Mouse (Mus musculus) hindbrain, embryonic 14.5 days (tissue): Measurements from ENCODE around the gene BC055324. TPM values are rescaled to one million over a fixed set of nuclear protein-coding genes. Genes with fewer than 3 reads are reported as not detected.

Source experiments
- ATAC-seq: fragments of 200-750 bp; cut with Nextera tagmentation; 2 replicates; pipeline ENCODE4 v1.8.0; 2017; ENCODE audit warnings: moderate number of reproducible peaks, mild to moderate bottlenecking, moderate TSS enrichment, moderate library complexity; ENCODE audit not compliant: low FRiP score
- DNase-seq: peaks from one replicate; pipeline ENCODE4 v3.0.0-alpha.2; 2015; ENCODE audit warnings: low spot score
- H3K27ac ChIP-seq: fragments of 300-500 bp; sonication (generic); 2 replicates; pipeline ENCODE4 v1.5.1; 2014; ENCODE audit warnings: mild to moderate bottlenecking, moderate library complexity
- H3K27me3 ChIP-seq: fragments of 300-500 bp; sonication (generic); 2 replicates; pipeline ENCODE4 v1.6.1; 2014; ENCODE audit warnings: mild to moderate bottlenecking, low read length, mixed read lengths; ENCODE audit not compliant: control insufficient read depth, insufficient read depth
- H3K36me3 ChIP-seq: fragments of 300-500 bp; sonication (generic); replicated peaks from 2 replicates; pipeline ENCODE4 v1.6.1; 2014; ENCODE audit not compliant: control insufficient read depth, insufficient read depth
- H3K4me1 ChIP-seq: fragments of 300-500 bp; sonication (generic); replicated peaks from 2 replicates; pipeline ENCODE4 v1.6.1; 2014; ENCODE audit warnings: antibody characterized with exemption, low read length, mixed read lengths; ENCODE audit not compliant: control insufficient read depth, insufficient read depth
- H3K4me2 ChIP-seq: fragments of 300-500 bp; sonication (generic); replicated peaks from 2 replicates; pipeline ENCODE4 v1.6.1; 2014; ENCODE audit warnings: mild to moderate bottlenecking, moderate library complexity
- H3K4me3 ChIP-seq: fragments of 300-500 bp; sonication (generic); replicated peaks from 2 replicates; pipeline ENCODE4 v1.5.1; 2014; ENCODE audit warnings: mild to moderate bottlenecking, low read length
- H3K9ac ChIP-seq: fragments of 300-500 bp; sonication (generic); 2 replicates; pipeline ENCODE4 v1.6.1; 2014
- H3K9me3 ChIP-seq: fragments of 300-500 bp; sonication (generic); 2 replicates; pipeline ENCODE4 v1.6.1; 2016; ENCODE audit warnings: low read length; ENCODE audit not compliant: control insufficient read depth
- WGBS: fragments of 180-500 bp; shearing (Covaris S2); extraction: QIAGEN DNeasy Blood & Tissue Kit; methylation state at CpG from one replicate; pipeline ENCODE4 v1.1.7; 2014; 5-methylcytosine and 5-hydroxymethylcytosine counted together
- polyA plus RNA-seq: library from polyadenylated mRNA; unstranded; fragments of >200 nt; fragmentation: Nextera tagmentation; extraction: Ambion mirVana; gene quantifications from 2 replicates; pipeline ENCODE4 v1.2.1, GENCODE M21; 2014

The BC055324 gene
- polyA plus RNA-seq, 1 experiment from 2014 or later, result 5.5 TPM

- Histone ChIP-seq H3K36me3 (no peaks in the 10 kb centered on the region), H3K9me3 (no peaks in the 10 kb centered on the region), H3K4me2 (no peak overlapping the region), H3K27me3 (no peaks in the 10 kb centered on the region), H3K4me1 (no peaks in the 10 kb centered on the region), H3K4me3 (no peak overlapping the region), H3K9ac (no peak overlapping the region), H3K27ac (no peak overlapping the region)
- WGBS, result 79% methylated on average over 1 of the region's 1 CpGs
- ATAC-seq, result no peak
- DNase-seq, result no peak
These were observed 20.0 kb upstream of the BC055324 start for GRCm38 (mm10) chr1:164014616-164015015.

GRCm38 (mm10) chr1:164009235-164009634 lies 14.6 kb upstream of the BC055324 start:
- DNase-seq (no peak), ATAC-seq (no peak)
- H3K27ac ChIP-seq, result no peak overlapping the region
- H3K4me1 ChIP-seq, result no peaks in the 10 kb centered on the region
- no peak overlapping the region for H3K4me3 ChIP-seq
- WGBS, result 41% methylated on average over 2 of the region's 2 CpGs
- no peaks in the 10 kb centered on the region for H3K36me3 ChIP-seq
- no peaks in the 10 kb centered on the region for H3K27me3 ChIP-seq
- H3K4me2 ChIP-seq, result no peak overlapping the region
- H3K9me3 ChIP-seq, result no peaks in the 10 kb centered on the region
- H3K9ac ChIP-seq, result no peak overlapping the region

GRCm38 (mm10) chr1:164004311-164004710 lies 9.7 kb upstream of the BC055324 start:
- 85% methylated on average over 3 of the region's 3 CpGs for WGBS
- ATAC-seq (no peak), DNase-seq (no peak)
- H3K36me3 ChIP-seq, result no peaks in the 10 kb centered on the region
- H3K4me1 ChIP-seq, result no peaks in the 10 kb centered on the region
- no peak overlapping the region for H3K4me3 ChIP-seq
- no peaks in the 10 kb centered on the region for H3K27me3 ChIP-seq
- no peak overlapping the region for H3K4me2 ChIP-seq
- no peaks in the 10 kb centered on the region for H3K9me3 ChIP-seq
- H3K9ac ChIP-seq, result no peak overlapping the region
- no peak overlapping the region for H3K27ac ChIP-seq

DNA sequence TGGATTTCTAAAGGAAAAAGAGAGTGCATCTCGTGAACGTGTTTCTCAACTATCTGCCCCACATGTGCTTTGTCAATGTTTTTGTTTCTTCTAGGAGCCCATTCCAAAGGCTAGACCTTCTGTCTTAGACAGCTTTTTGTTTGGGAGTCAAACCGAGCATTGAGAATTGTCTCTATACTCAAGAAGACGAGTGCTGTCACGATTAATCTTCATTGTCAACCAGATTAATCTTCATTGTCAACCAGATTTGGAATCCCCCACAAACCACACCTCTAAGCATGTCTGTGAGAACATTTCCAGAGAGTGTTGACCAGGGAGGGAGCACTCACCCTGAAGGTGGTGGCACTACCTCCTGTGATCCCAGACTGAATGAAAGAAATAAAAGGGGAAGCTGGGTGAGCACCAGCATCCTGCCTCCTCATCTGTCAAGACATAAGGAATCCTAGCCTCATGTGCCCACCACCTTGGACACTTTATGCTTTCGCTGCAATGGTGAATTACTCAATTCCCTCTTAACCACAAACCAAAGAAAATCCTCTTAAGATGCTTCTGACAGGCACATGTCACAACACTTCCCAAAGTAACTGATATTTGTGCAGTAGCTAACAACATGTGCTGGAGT lies 7.3 kb upstream of the BC055324 start:
- ATAC-seq, result no peak
- 59% methylated on average over 6 of the region's 6 CpGs for WGBS
- H3K27me3 ChIP-seq, result no peaks in the 10 kb centered on the region
- H3K36me3 ChIP-seq, result no peaks in the 10 kb centered on the region
- H3K4me3 ChIP-seq, result no peak overlapping the region
- no peak for DNase-seq
- no peaks in the 10 kb centered on the region for H3K4me1 ChIP-seq
- no peak overlapping the region for H3K27ac ChIP-seq
- H3K4me2 ChIP-seq, result no peak overlapping the region
- no peaks in the 10 kb centered on the region for H3K9me3 ChIP-seq
- H3K9ac ChIP-seq, result no peak overlapping the region

DNA sequence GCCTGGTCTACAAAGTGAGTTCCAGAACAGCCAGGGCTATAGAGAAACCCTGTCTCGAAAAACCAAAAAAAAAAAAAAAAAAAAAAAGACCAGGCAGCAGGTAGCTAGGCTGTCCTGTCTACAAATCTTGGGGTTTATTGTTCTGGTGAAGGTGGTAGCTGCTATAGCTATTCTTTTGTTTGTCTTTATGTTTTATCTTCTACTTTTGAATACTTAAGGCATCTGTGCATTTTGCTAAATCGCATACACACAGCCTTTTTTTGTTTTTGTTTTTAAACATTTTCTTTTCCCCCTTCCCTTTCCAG lies 965 bp upstream of the BC055324 start:
- no peak for DNase-seq
- Histone ChIP-seq H3K4me2 (peak overlapping the region; percentile 50), H3K27me3 (no peaks in the 10 kb centered on the region), H3K9me3 (no peaks in the 10 kb centered on the region), H3K27ac (peak overlapping the region; percentile 76), H3K9ac (peak overlapping the region; percentile 75), H3K4me1 (peaks cover 8% of the 10 kb centered on the region; the same call in 1 of the 2 replicates), H3K4me3 (peak overlapping the region; percentile 56), H3K36me3 (no peaks in the 10 kb centered on the region)
- 89% methylated on average over 1 of the region's 2 CpGs for WGBS
- ATAC-seq, result no peak

DNA sequence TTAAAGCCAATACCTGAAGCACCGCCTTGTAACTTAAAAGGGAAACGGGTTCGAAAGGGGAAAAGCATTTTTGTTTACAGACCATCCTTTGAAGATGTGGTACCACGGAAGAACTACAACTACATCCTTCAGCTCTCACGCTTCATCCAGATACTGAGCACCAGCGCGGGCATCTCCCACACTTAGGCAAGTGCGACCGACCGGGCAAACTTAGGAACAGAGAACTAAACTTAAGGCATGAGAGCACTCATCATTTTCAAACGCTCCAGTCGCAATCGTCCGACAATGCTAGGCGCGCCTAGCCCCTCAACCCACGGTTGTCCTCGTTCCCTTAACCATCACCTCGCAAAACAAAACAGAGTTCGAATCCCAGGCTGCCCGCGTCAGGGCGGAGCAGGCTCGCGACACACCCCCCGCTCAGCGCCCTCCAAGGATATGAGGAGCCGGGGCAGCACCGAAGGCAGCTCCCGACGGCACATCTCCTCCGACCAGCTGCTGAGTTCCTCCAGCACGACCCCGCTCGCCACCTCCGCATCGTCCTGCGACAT lies 349 bp downstream of the BC055324 start:
- Histone ChIP-seq H3K9ac (peak overlapping the region; percentile 75), H3K4me2 (peak overlapping the region; percentile 75), H3K4me1 (peaks cover 8% of the 10 kb centered on the region; the same call in 1 of the 2 replicates), H3K4me3 (peak overlapping the region; percentile 56), H3K27ac (no peak overlapping the region), H3K27me3 (no peaks in the 10 kb centered on the region), H3K9me3 (no peaks in the 10 kb centered on the region), H3K36me3 (no peaks in the 10 kb centered on the region)
- WGBS, result 2% methylated on average over 38 of the region's 38 CpGs
- DNase-seq (peak; percentile 34), ATAC-seq (peak; percentile 82)

DNA sequence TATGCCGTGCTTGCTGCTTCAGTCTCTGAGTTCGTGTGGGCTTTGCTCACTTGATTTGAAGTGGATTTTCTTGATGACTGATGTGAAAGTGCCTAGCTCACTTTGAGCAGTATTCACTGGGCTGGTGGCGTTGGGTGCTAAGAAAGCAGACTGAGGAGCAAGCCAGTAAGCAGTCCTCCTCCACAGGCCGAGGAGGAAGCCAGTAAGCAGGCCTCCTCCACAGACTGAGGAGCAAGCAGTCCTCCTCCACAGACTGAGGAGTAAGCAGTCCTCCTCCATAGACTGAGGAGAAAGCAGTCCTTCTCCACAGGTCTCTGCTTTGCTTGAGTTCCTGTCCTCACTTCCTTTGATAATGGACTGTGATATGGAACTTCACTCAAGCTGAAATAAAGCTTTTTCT lies 2.2 kb downstream of the BC055324 start:
- no peak overlapping the region for H3K9ac ChIP-seq
- WGBS, result 92% methylated on average over 4 of the region's 4 CpGs
- H3K4me1 ChIP-seq, result peaks cover 8% of the 10 kb centered on the region; the same call in 1 of the 2 replicates
- no peaks in the 10 kb centered on the region for H3K9me3 ChIP-seq
- H3K27ac ChIP-seq, result no peak overlapping the region
- no peak overlapping the region for H3K4me3 ChIP-seq
- DNase-seq (no peak), ATAC-seq (no peak)
- no peaks in the 10 kb centered on the region for H3K36me3 ChIP-seq
- no peaks in the 10 kb centered on the region for H3K27me3 ChIP-seq
- H3K4me2 ChIP-seq, result no peak overlapping the region

DNA sequence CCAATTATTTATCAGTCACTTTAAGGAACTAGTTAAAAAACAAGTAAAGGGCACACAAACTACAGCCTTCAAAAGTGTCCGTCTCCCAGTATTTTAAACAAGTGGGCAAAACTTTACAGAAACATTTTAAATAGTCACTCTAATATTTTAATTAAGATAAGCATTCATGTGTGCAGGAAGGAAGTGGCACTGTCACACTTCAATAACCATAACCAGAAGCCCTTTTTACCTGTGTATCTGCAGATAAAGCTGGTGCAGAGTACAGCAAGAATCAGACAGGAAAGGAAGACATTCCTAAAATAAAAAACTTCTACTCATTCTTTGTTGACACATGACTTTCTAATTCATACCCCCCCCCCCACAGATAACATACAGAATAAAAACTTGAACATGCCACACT lies 18.1 kb downstream of the BC055324 start:
- DNase-seq (no peak), ATAC-seq (no peak)
- WGBS, result 96% methylated on average over 1 of the region's 1 CpGs
- H3K9me3 ChIP-seq, result no peaks in the 10 kb centered on the region
- no peaks in the 10 kb centered on the region for H3K4me1 ChIP-seq
- H3K4me2 ChIP-seq, result no peak overlapping the region
- H3K9ac ChIP-seq, result no peak overlapping the region
- no peak overlapping the region for H3K4me3 ChIP-seq
- H3K27ac ChIP-seq, result no peak overlapping the region
- no peaks in the 10 kb centered on the region for H3K27me3 ChIP-seq
- peaks cover 17% of the 10 kb centered on the region for H3K36me3 ChIP-seq

DNA sequence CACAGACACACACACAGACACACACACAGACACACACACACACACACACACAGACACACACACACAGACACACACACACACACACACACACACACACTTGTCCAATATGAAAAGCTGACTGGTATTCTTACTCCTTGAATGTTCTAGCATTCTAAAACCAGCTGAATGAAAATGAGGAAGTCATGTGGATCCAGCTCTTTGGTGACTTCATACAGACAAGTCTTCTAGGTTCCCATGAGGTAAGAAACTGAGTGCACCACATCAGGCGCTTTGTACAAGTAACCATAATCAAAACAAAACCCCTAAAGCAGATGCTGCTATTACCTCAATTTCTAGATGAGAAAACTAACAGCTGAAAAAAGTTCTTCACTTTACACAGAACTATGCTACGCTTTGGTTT lies 19.5 kb downstream of the BC055324 start:
- Histone ChIP-seq H3K4me1 (no peaks in the 10 kb centered on the region), H3K4me3 (no peak overlapping the region), H3K27ac (no peak overlapping the region), H3K4me2 (no peak overlapping the region), H3K36me3 (peaks cover 14% of the 10 kb centered on the region; the same call in 1 of the 2 replicates), H3K9ac (no peak overlapping the region), H3K27me3 (no peaks in the 10 kb centered on the region), H3K9me3 (no peaks in the 10 kb centered on the region)
- WGBS, result 100% methylated on average over 2 of the region's 2 CpGs
- DNase-seq (no peak), ATAC-seq (no peak)

- Histone ChIP-seq H3K27me3 (no peaks in the 10 kb centered on the region), H3K36me3 (peaks cover 14% of the 10 kb centered on the region; the same call in 1 of the 2 replicates), H3K27ac (no peak overlapping the region), H3K4me3 (no peak overlapping the region), H3K4me1 (no peaks in the 10 kb centered on the region), H3K4me2 (no peak overlapping the region), H3K9ac (no peak overlapping the region), H3K9me3 (no peaks in the 10 kb centered on the region)
- ATAC-seq, result no peak
- 93% methylated on average over 1 of the region's 1 CpGs for WGBS
- no peak for DNase-seq
These were observed 20.1 kb downstream of the BC055324 start for GRCm38 (mm10) chr1:163974471-163974870.
